Mouse (Mus musculus) myocyte (in vitro differentiated cells): Measurements from ENCODE around the gene Iqgap1.

Source experiments
- MYOD1 ChIP-seq, 3 experiments: IDR thresholded peaks; one replicate each; pipeline ENCODE4 v1.6.1; 2011; ENCODE audit warnings: control low read depth in 2 of 3, low read depth in 2 of 3, mild to moderate bottlenecking in 2 of 3, moderate library complexity in 1 of 3; ENCODE audit not compliant: insufficient read length in 2 of 3, control insufficient read depth in 1 of 3
- SRF ChIP-seq: IDR thresholded peaks from one replicate; pipeline ENCODE4 v1.6.1; 2011; ENCODE audit warnings: low read depth; ENCODE audit not compliant: control insufficient read depth, insufficient read length

DNA sequence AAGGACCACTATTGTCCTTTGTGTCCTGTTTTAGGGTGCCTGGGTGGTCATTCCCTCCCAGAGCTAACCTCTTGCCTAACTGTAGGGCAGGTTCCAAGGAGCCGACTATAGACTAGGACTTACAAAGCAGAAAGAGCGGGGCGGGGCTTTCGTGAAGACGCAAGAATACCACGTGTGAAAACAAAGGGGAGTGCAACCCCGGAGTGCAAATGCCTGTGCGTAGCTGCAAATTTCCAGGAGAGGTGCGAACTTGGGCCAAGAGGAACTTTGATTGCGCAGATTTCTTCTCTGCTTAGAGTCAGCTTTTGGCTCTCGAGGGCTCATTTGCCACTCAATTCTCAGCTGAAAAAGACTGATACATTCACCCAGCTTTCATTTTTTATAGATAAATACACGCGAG is 34.5 kb upstream of the Iqgap1 start:
- TF ChIP-seq SRF, result no peak
- no peak for TF ChIP-seq MYOD1 (IDR thresholded peaks at IDR 0.05; ENCODE audit: control insufficient read depth in 1 of 3, insufficient read length in 2 of 3, low read depth in 2 of 3)
